Mouse (Mus musculus) kidney, embryonic 15.5 days (tissue): ENCODE results near the gene Txndc12. TPM values are rescaled to one million over a fixed set of nuclear protein-coding genes. Genes with fewer than 3 reads are reported as not detected.

Source experiments
- ATAC-seq: fragments of 200-750 bp; cut with Nextera tagmentation; replicated peaks from 2 replicates; pipeline ENCODE4 v1.8.0; 2017; ENCODE audit warnings: moderate TSS enrichment; ENCODE audit not compliant: low FRiP score
- H3K27ac ChIP-seq: fragments of 300-500 bp; sonication (generic); 2 replicates; pipeline ENCODE4 v1.5.1; 2015; ENCODE audit warnings: mild to moderate bottlenecking, inconsistent platforms
- H3K27me3 ChIP-seq: fragments of 300-500 bp; sonication (generic); 2 replicates; pipeline ENCODE4 v1.6.1; 2015; ENCODE audit warnings: inconsistent platforms
- H3K36me3 ChIP-seq: fragments of 300-500 bp; sonication (generic); 2 replicates; pipeline ENCODE4 v1.6.1; 2015; ENCODE audit warnings: inconsistent platforms
- H3K4me1 ChIP-seq: fragments of 300-500 bp; sonication (generic); 2 replicates; pipeline ENCODE4 v1.6.1; 2015; ENCODE audit warnings: inconsistent platforms
- H3K4me2 ChIP-seq: fragments of 300-500 bp; sonication (generic); 2 replicates; pipeline ENCODE4 v1.6.1; 2015; ENCODE audit warnings: moderate library complexity, mild to moderate bottlenecking, inconsistent platforms
- H3K4me3 ChIP-seq: fragments of 300-500 bp; sonication (generic); replicated peaks from 2 replicates; pipeline ENCODE4 v1.5.1; 2015; ENCODE audit warnings: mild to moderate bottlenecking, inconsistent platforms
- H3K9ac ChIP-seq: fragments of 300-500 bp; sonication (generic); 2 replicates; pipeline ENCODE4 v1.6.1; 2015; ENCODE audit warnings: mild to moderate bottlenecking, inconsistent platforms
- H3K9me3 ChIP-seq: fragments of 300-500 bp; sonication (generic); replicated peaks from 2 replicates; pipeline ENCODE4 v1.6.1; 2016; ENCODE audit warnings: inconsistent platforms
- WGBS: fragments of 180-500 bp; shearing (Covaris S2); methylation state at CpG from one replicate; pipeline ENCODE4 v1.1.7; 2015; ENCODE audit warnings: mixed read lengths; 5-methylcytosine and 5-hydroxymethylcytosine counted together
- polyA plus RNA-seq: library from polyadenylated mRNA; unstranded; fragments of >200 nt; fragmentation: Nextera tagmentation; extraction: Ambion mirVana; gene quantifications from 2 replicates; pipeline ENCODE4 v1.2.1, GENCODE M21; 2015

Gene Txndc12
- polyA plus RNA-seq, 1 experiment from 2014 or later = 112 TPM

- no peaks in the 10 kb centered on the region for H3K4me1 ChIP-seq
- no peak overlapping the region for H3K4me2 ChIP-seq
- H3K9ac ChIP-seq = no peak overlapping the region
- WGBS = 88% methylated on average over 10 of the region's 10 CpGs
- H3K27me3 ChIP-seq = no peaks in the 10 kb centered on the region
- no peaks in the 10 kb centered on the region for H3K36me3 ChIP-seq
- no peak overlapping the region for H3K4me3 ChIP-seq
- H3K27ac ChIP-seq = no peak overlapping the region
- no peak for ATAC-seq
- H3K9me3 ChIP-seq = no peaks in the 10 kb centered on the region
Observed at GRCm38 (mm10) chr4:108904790-108905189, 70.4 kb downstream of the Txndc12 start.

DNA sequence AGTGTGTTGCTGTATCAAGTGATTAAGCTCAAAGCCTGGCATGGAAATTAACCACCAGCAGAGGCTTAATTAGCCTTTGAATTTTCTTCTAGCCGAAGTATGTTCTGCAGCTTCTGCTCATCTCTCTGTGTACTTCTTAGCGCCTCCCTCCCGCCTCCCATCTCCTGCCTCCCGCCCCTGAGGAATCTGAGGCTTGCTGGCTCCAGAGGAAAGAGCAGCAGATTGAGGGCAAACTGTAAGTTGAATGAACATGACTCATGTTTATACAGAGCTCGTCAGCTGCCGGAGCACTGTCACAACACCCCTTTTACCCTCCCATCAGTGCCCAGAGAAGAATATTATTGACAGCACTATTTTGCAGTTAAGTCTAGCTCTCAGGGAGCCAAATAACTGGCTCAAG lies 71.5 kb downstream of the Txndc12 start:
- 29% methylated on average over 6 of the region's 6 CpGs for WGBS
- Histone ChIP-seq H3K36me3 (no peaks in the 10 kb centered on the region), H3K4me3 (no peak overlapping the region), H3K9me3 (no peaks in the 10 kb centered on the region), H3K4me2 (no peak overlapping the region), H3K27ac (no peak overlapping the region), H3K4me1 (no peaks in the 10 kb centered on the region), H3K27me3 (no peaks in the 10 kb centered on the region), H3K9ac (no peak overlapping the region)
- ATAC-seq = no peak

- Histone ChIP-seq H3K27me3 (no peaks in the 10 kb centered on the region), H3K9ac (no peak overlapping the region), H3K9me3 (no peaks in the 10 kb centered on the region), H3K4me2 (no peak overlapping the region), H3K27ac (no peak overlapping the region), H3K36me3 (no peaks in the 10 kb centered on the region), H3K4me3 (no peak overlapping the region), H3K4me1 (no peaks in the 10 kb centered on the region)
- ATAC-seq = no peak
Observed at GRCm38 (mm10) chr4:108907475-108907874, 73.1 kb downstream of the Txndc12 start.

DNA sequence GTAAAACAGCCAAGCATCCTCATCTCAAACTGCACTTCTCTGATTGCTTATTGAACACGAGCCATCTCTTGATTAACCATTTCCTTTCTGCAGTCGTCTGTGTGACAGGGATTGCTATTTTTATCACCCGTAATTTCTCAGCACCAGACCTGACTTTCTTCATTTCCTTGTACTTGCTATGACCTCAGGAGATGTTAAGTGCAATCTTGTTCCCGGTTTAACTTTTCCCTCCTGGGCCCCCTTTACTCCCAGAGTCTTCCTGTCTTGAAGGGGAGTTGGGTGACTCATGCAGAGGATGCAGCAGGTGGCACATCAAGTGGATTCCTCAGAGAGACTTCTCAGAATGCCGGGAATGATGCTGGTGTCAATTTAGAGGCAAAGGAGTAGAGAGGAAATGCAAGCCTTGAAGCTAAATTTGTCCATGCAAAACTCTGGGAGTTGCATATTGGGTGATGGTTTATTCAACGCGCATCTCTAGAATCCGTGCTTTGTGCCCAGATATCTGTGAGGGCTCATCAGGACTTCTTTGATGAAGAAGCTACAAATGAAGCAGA lies 75.5 kb downstream of the Txndc12 start:
- H3K36me3 ChIP-seq = no peaks in the 10 kb centered on the region
- no peaks in the 10 kb centered on the region for H3K4me1 ChIP-seq
- H3K27me3 ChIP-seq = no peaks in the 10 kb centered on the region
- H3K4me2 ChIP-seq = no peak overlapping the region
- no peaks in the 10 kb centered on the region for H3K9me3 ChIP-seq
- 61% methylated on average over 8 of the region's 8 CpGs for WGBS
- no peak overlapping the region for H3K27ac ChIP-seq
- H3K4me3 ChIP-seq = no peak overlapping the region
- no peak for ATAC-seq
- H3K9ac ChIP-seq = no peak overlapping the region

Other genes with a start within 250 kb of the Txndc12 start
- 29.2 and 32.3 TPM in 2 replicates for gene Cc2d1b, start 214.7 kb upstream of the Txndc12 start, polyA plus RNA-seq
- gene 3110021N24Rik, start 115.0 kb upstream of the Txndc12 start, polyA plus RNA-seq = 1.2 and 1.4 TPM in 2 replicates
- gene Zfyve9, start 53.8 kb upstream of the Txndc12 start, polyA plus RNA-seq = 4.7 and 6.1 TPM in 2 replicates
- gene Btf3l4, start 987 bp upstream of the Txndc12 start, polyA plus RNA-seq = 162 and 177 TPM in 2 replicates
- 62.3 and 65.1 TPM in 2 replicates for gene Kti12, start 13.2 kb downstream of the Txndc12 start, polyA plus RNA-seq
- 1.1 and 1.6 TPM in 2 replicates for gene A730015C16Rik, start 14.0 kb downstream of the Txndc12 start, polyA plus RNA-seq
- gene Rab3b, start 44.5 kb downstream of the Txndc12 start, polyA plus RNA-seq = 23.9 and 28.8 TPM in 2 replicates
- gene Nrd1, start 166.1 kb downstream of the Txndc12 start, polyA plus RNA-seq = 65.9 and 71.8 TPM in 2 replicates